Mouse (Mus musculus) MEL (cell line): Measurements from ENCODE around the gene Doc2b. TPM values are rescaled to one million over a fixed set of nuclear protein-coding genes. Genes with fewer than 3 reads are reported as not detected.

Experiments
- DNase-seq: peaks from one replicate; pipeline ENCODE4 v3.0.0; 2011; ENCODE audit warnings: low read depth, low spot score
- H3K27ac ChIP-seq: 2 replicates; pipeline ENCODE4 v1.5.1; 2012; ENCODE audit warnings: low read depth, mild to moderate bottlenecking, control low read depth, low read length, moderate library complexity; ENCODE audit not compliant: control insufficient read depth
- H3K27me3 ChIP-seq, 2 experiments: fragments of 150-350 bp in 1 of 2; sonication (generic) in 1 of 2; 2 replicates each; pipeline ENCODE4 v1.6.1; 2012; ENCODE audit warnings: low read length in 2 of 2, mild to moderate bottlenecking in 2 of 2, improper control_type of control experiment in 1 of 2, moderate library complexity in 1 of 2; ENCODE audit not compliant: insufficient read depth in 2 of 2, control insufficient read depth in 1 of 2
- H3K36me3 ChIP-seq, 2 experiments: 2 replicates each; pipeline ENCODE4 v1.6.1; 2012 to 2014; ENCODE audit warnings: low read length in 2 of 2, improper control_type of control experiment in 1 of 2, inconsistent platforms in 1 of 2, mild to moderate bottlenecking in 1 of 2; ENCODE audit not compliant: insufficient read depth in 2 of 2, control insufficient read depth in 1 of 2
- H3K4me1 ChIP-seq, 2 experiments: fragments of 150-350 bp in 1 of 2; sonication (generic) in 1 of 2; 2 replicates each; pipeline ENCODE4 v1.6.1; 2012; ENCODE audit warnings: low read length in 2 of 2, improper control_type of control experiment in 1 of 2, mild to moderate bottlenecking in 1 of 2; ENCODE audit not compliant: insufficient read depth in 2 of 2, control insufficient read depth in 1 of 2
- H3K4me3 ChIP-seq, 2 experiments: fragments of 150-350 bp in 1 of 2; sonication (generic) in 1 of 2; 2 replicates each; pipeline ENCODE4 v1.5.1; 2012; ENCODE audit warnings: low read depth in 2 of 2, low read length in 2 of 2, mild to moderate bottlenecking in 2 of 2, moderate library complexity in 2 of 2, control low read depth in 1 of 2, improper control_type of control experiment in 1 of 2; ENCODE audit not compliant: control insufficient read depth in 1 of 2, insufficient read depth in 1 of 2
- H3K79me2 ChIP-seq: 2 replicates; pipeline ENCODE4 v1.6.1; 2012; ENCODE audit warnings: mild to moderate bottlenecking, low read length, moderate library complexity; ENCODE audit not compliant: control insufficient read depth, poor library complexity, insufficient read depth
- H3K9ac ChIP-seq: 2 replicates; pipeline ENCODE4 v1.6.1; 2012; ENCODE audit warnings: low read depth, mild to moderate bottlenecking, control low read depth, low read length, moderate library complexity; ENCODE audit not compliant: control insufficient read depth, poor library complexity, severe bottlenecking
- H3K9me3 ChIP-seq: fragments of 150-350 bp; sonication (generic); replicated peaks from 2 replicates; pipeline ENCODE4 v1.6.1; 2012; ENCODE audit warnings: mild to moderate bottlenecking, low read length, improper control_type of control experiment, moderate library complexity; ENCODE audit not compliant: insufficient read depth
- BHLHE40 ChIP-seq: IDR thresholded peaks from 2 replicates; pipeline ENCODE4 v1.6.1; 2012; ENCODE audit warnings: low read depth, mild to moderate bottlenecking, inconsistent platforms, low read length, improper control_type of control experiment, borderline replicate concordance
- CHD1 ChIP-seq: IDR thresholded peaks from 2 replicates; pipeline ENCODE4 v1.6.1; 2012; ENCODE audit warnings: low read depth, mild to moderate bottlenecking, inconsistent platforms, low read length, improper control_type of control experiment
- CHD2 ChIP-seq: IDR thresholded peaks from 2 replicates; pipeline ENCODE4 v1.6.1; 2011; ENCODE audit warnings: low read length, improper control_type of control experiment
- E2F4 ChIP-seq: IDR thresholded peaks from 2 replicates; pipeline ENCODE4 v1.6.1; 2011; ENCODE audit warnings: low read depth, low read length, improper control_type of control experiment, borderline replicate concordance
- EP300 ChIP-seq, 2 experiments: IDR thresholded peaks; 2 replicates each; pipeline ENCODE4 v1.6.1; 2011; ENCODE audit warnings: improper control_type of control experiment in 2 of 2, low read length in 2 of 2, low read depth in 1 of 2, mild to moderate bottlenecking in 1 of 2
- ETS1 ChIP-seq: IDR thresholded peaks from 2 replicates; pipeline ENCODE4 v1.6.1; 2012; ENCODE audit warnings: low read depth, mild to moderate bottlenecking, inconsistent platforms, low read length, improper control_type of control experiment, moderate library complexity
- GABPA ChIP-seq: IDR thresholded peaks from 2 replicates; pipeline ENCODE4 v1.6.1; 2012; ENCODE audit warnings: low read depth, mild to moderate bottlenecking, inconsistent platforms, low read length, improper control_type of control experiment, moderate library complexity
- GATA1 ChIP-seq: IDR thresholded peaks from 2 replicates; pipeline ENCODE4 v1.6.1; 2011; ENCODE audit warnings: low read depth, low read length, improper control_type of control experiment
- HCFC1 ChIP-seq: IDR thresholded peaks from 2 replicates; pipeline ENCODE4 v1.6.1; 2012; ENCODE audit warnings: low read depth, mild to moderate bottlenecking, inconsistent platforms, low read length, improper control_type of control experiment, moderate library complexity
- KAT2A ChIP-seq: conservative IDR thresholded peaks from 2 replicates; pipeline ENCODE4 v1.6.1; 2012; ENCODE audit warnings: low read depth, low read length, improper control_type of control experiment, inconsistent platforms
- MAX ChIP-seq: IDR thresholded peaks from 2 replicates; pipeline ENCODE4 v1.6.1; 2011; ENCODE audit warnings: low read length, improper control_type of control experiment
- MAZ ChIP-seq: IDR thresholded peaks from 2 replicates; pipeline ENCODE4 v1.6.1; 2012; ENCODE audit warnings: low read depth, mild to moderate bottlenecking, inconsistent platforms, low read length, improper control_type of control experiment
- MEF2A ChIP-seq: IDR thresholded peaks from 2 replicates; pipeline ENCODE4 v1.6.1; 2014; ENCODE audit warnings: low read depth, mild to moderate bottlenecking, inconsistent platforms, low read length, improper control_type of control experiment; ENCODE audit not compliant: poor library complexity, insufficient replicate concordance, severe bottlenecking; ENCODE audit errors: extremely low read depth
- MXI1 ChIP-seq: IDR thresholded peaks from 2 replicates; pipeline ENCODE4 v1.6.1; 2011; ENCODE audit warnings: mild to moderate bottlenecking, low read depth, low read length, improper control_type of control experiment
- NELFE ChIP-seq: IDR thresholded peaks from 2 replicates; pipeline ENCODE4 v1.6.1; 2011; ENCODE audit warnings: low read depth, low read length, improper control_type of control experiment
- POLR2A ChIP-seq, 2 experiments: IDR thresholded peaks; 2 replicates each; pipeline ENCODE4 v1.6.1; 2011 to 2012; ENCODE audit warnings: low read length in 2 of 2, mild to moderate bottlenecking in 2 of 2, control low read depth in 1 of 2, improper control_type of control experiment in 1 of 2, low read depth in 1 of 2, moderate library complexity in 1 of 2; ENCODE audit not compliant: control insufficient read depth in 1 of 2, insufficient read depth in 1 of 2, poor library complexity in 1 of 2
- POLR2AphosphoS2 ChIP-seq: IDR thresholded peaks from 2 replicates; pipeline ENCODE4 v1.6.1; 2011; ENCODE audit warnings: low read length, improper control_type of control experiment
- POLR2AphosphoS5 ChIP-seq: IDR thresholded peaks from 2 replicates; pipeline ENCODE4 v1.6.1; 2012; ENCODE audit warnings: low read depth, borderline replicate concordance, mild to moderate bottlenecking, inconsistent platforms, low read length, moderate library complexity, mixed read lengths
- RAD21 ChIP-seq: IDR thresholded peaks from 2 replicates; pipeline ENCODE4 v1.6.1; 2011; ENCODE audit warnings: mild to moderate bottlenecking, low read depth, low read length, improper control_type of control experiment
- SIN3A ChIP-seq: IDR thresholded peaks from 2 replicates; pipeline ENCODE4 v1.6.1; 2012; ENCODE audit warnings: low read length, improper control_type of control experiment, inconsistent platforms
- TAL1 ChIP-seq: IDR thresholded peaks from 2 replicates; pipeline ENCODE4 v1.6.1; 2012; ENCODE audit warnings: mild to moderate bottlenecking, inconsistent platforms, low read length, moderate library complexity, mixed read lengths
- TBP ChIP-seq: IDR thresholded peaks from 2 replicates; pipeline ENCODE4 v1.8.0; 2011; ENCODE audit warnings: low read depth, low read length, improper control_type of control experiment
- TCF12 ChIP-seq: IDR thresholded peaks from 2 replicates; pipeline ENCODE4 v1.6.1; 2014; ENCODE audit warnings: low read depth, mild to moderate bottlenecking, inconsistent platforms, low read length, improper control_type of control experiment, moderate library complexity
- USF1 ChIP-seq: IDR thresholded peaks from 2 replicates; pipeline ENCODE4 v1.6.1; 2014; ENCODE audit warnings: low read depth, mild to moderate bottlenecking, inconsistent platforms, low read length, improper control_type of control experiment, moderate library complexity
- USF2 ChIP-seq, 2 experiments: IDR thresholded peaks; 2 replicates each; pipeline ENCODE4 v1.6.1; 2011 to 2012; ENCODE audit warnings: improper control_type of control experiment in 2 of 2, low read length in 2 of 2, borderline replicate concordance in 1 of 2, inconsistent platforms in 1 of 2, low read depth in 1 of 2, mild to moderate bottlenecking in 1 of 2; ENCODE audit not compliant: insufficient read depth in 1 of 2
- ZC3H11A ChIP-seq: IDR thresholded peaks from 2 replicates; pipeline ENCODE4 v1.6.1; 2012; ENCODE audit warnings: low read depth, mild to moderate bottlenecking, inconsistent platforms, low read length, improper control_type of control experiment
- ZKSCAN1 ChIP-seq: IDR thresholded peaks from 2 replicates; pipeline ENCODE4 v1.6.1; 2012; ENCODE audit warnings: low read depth, mild to moderate bottlenecking, inconsistent platforms, low read length, improper control_type of control experiment, moderate library complexity
- ZNF384 ChIP-seq: IDR thresholded peaks from 2 replicates; pipeline ENCODE4 v1.6.1; 2012; ENCODE audit warnings: low read depth, mild to moderate bottlenecking, inconsistent platforms, low read length, improper control_type of control experiment
- polyA plus RNA-seq, 2 experiments: library from polyadenylated mRNA; stranded (reverse) in 1 of 2; unstranded in 1 of 2; fragments of >175 nt in 1 of 2; fragments of >200 nt in 1 of 2; gene quantifications; 2 replicates each; pipeline versions ENCODE4 v1.2.1 to v1.2.4; 2012; ENCODE audit warnings: low replicate concordance in 2 of 2, low read depth in 1 of 2; ENCODE audit not compliant: insufficient read length in 2 of 2, insufficient read depth in 1 of 2, missing spikeins in 1 of 2
- total RNA-seq: library from RNA; depleted of rRNA; stranded (reverse); fragments of 300-350 nt; gene quantifications from 2 replicates; pipeline ENCODE4 v1.2.3, GENCODE M21; 2012

Doc2b gene
- total and polyA plus RNA-seq, 3 experiments: not detected

- no peaks in the 10 kb centered on the region for H3K36me3 ChIP-seq
- no peaks in the 10 kb centered on the region for H3K27me3 ChIP-seq
- H3K9ac ChIP-seq: no peak overlapping the region
- no peaks in the 10 kb centered on the region for H3K9me3 ChIP-seq
- H3K4me3 ChIP-seq: no peak overlapping the region
- no peak overlapping the region for H3K27ac ChIP-seq
- no peaks in the 10 kb centered on the region for H3K79me2 ChIP-seq
- DNase-seq: no peak
- H3K4me1 ChIP-seq: no peaks in the 10 kb centered on the region
- TF ChIP-seq EP300 (IDR thresholded peaks at IDR 0.05; ENCODE audit: low read depth in 1 of 2, low read length in 2 of 2) (no peak), ZC3H11A (no peak), TCF12 (no peak), SIN3A (no peak), BHLHE40 (no peak), ZNF384 (no peak), RAD21 (no peak), TBP (no peak), E2F4 (no peak), USF2 (IDR thresholded peaks at IDR 0.05; ENCODE audit: borderline replicate concordance in 1 of 2, insufficient read depth in 1 of 2, low read depth in 1 of 2, low read length in 2 of 2) (no peak), POLR2A (IDR thresholded peaks at IDR 0.05; ENCODE audit: control insufficient read depth in 1 of 2, insufficient read depth in 1 of 2, low read depth in 1 of 2, low read length in 2 of 2, poor library complexity in 1 of 2) (no peak), MAX (no peak), USF1 (no peak), MXI1 (no peak), POLR2AphosphoS2 (no peak), GABPA (no peak), MEF2A (no peak), HCFC1 (no peak)
Observed at GRCm38 (mm10) chr11:75795321-75795636, 570 bp downstream of the Doc2b start.

GRCm38 (mm10) chr11:75794602-75795320 is 1.1 kb downstream of the Doc2b start:
- H3K4me3 ChIP-seq: no peak overlapping the region
- H3K79me2 ChIP-seq: no peaks in the 10 kb centered on the region
- H3K36me3 ChIP-seq: no peaks in the 10 kb centered on the region
- H3K9ac ChIP-seq: no peak overlapping the region
- H3K27ac ChIP-seq: no peak overlapping the region
- no peak for DNase-seq
- TF ChIP-seq POLR2AphosphoS5: no peak
- no peak for TF ChIP-seq HCFC1
- no peak for TF ChIP-seq MAZ
- TF ChIP-seq ZC3H11A: no peak
- no peak for TF ChIP-seq MEF2A
- no peak for TF ChIP-seq USF2 (IDR thresholded peaks at IDR 0.05; ENCODE audit: borderline replicate concordance in 1 of 2, insufficient read depth in 1 of 2, low read depth in 1 of 2, low read length in 2 of 2)
- no peak for TF ChIP-seq POLR2A (IDR thresholded peaks at IDR 0.05; ENCODE audit: control insufficient read depth in 1 of 2, insufficient read depth in 1 of 2, low read depth in 1 of 2, low read length in 2 of 2, poor library complexity in 1 of 2)
- TF ChIP-seq MXI1: no peak
- no peak for TF ChIP-seq CHD1
- no peak for TF ChIP-seq TAL1
- TF ChIP-seq KAT2A: no peak
- no peak for TF ChIP-seq RAD21
- no peak for TF ChIP-seq GABPA
- TF ChIP-seq ETS1: no peak
- TF ChIP-seq NELFE: no peak
- TF ChIP-seq ZKSCAN1: no peak
- TF ChIP-seq CHD2: no peak
- no peak for TF ChIP-seq GATA1
- no peak for TF ChIP-seq USF1
- H3K27me3 ChIP-seq: no peaks in the 10 kb centered on the region
- H3K9me3 ChIP-seq: no peaks in the 10 kb centered on the region
- H3K4me1 ChIP-seq: no peaks in the 10 kb centered on the region
